Mouse (Mus musculus): ENCODE measurements around the gene Cd3e.

DNA sequence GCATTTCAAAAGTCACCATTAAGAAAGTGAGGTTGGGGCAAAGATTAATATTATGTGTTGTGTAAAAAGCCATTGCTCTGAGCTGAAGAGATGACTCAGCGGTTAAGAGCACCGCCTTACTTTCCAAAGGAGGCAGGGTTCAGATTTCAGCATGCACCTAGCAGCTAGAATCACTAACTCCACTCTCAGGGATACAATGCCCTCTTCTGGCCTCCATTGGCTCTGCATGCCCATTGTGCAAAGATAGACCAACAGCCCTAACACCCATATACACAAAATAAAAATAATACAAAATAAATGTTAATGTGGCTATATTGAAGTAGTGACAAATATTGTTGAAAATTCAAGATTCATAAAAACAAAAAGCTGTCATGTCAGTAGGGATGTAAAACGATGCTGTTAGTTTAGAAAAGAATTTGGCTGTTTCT lies 42.6 kb downstream of the Cd3e start:
- TF ChIP-seq CTCF (IDR thresholded peaks at IDR 0.05; ENCODE audit: low read depth) (peak; percentile 90), EP300 (optimal IDR thresholded peaks at IDR 0.05) (no peak)
